Mouse (Mus musculus) kidney, embryonic 15.5 days (tissue): Measurements from ENCODE around the gene Ankdd1a. TPM values are rescaled to one million over a fixed set of nuclear protein-coding genes. Genes with fewer than 3 reads are reported as not detected.

Source experiments
- ATAC-seq: fragments of 200-750 bp; cut with Nextera tagmentation; replicated peaks from 2 replicates; pipeline ENCODE4 v1.8.0; 2017; ENCODE audit warnings: moderate TSS enrichment; ENCODE audit not compliant: low FRiP score
- H3K27ac ChIP-seq: fragments of 300-500 bp; sonication (generic); 2 replicates; pipeline ENCODE4 v1.5.1; 2015; ENCODE audit warnings: mild to moderate bottlenecking, inconsistent platforms
- H3K27me3 ChIP-seq: fragments of 300-500 bp; sonication (generic); 2 replicates; pipeline ENCODE4 v1.6.1; 2015; ENCODE audit warnings: inconsistent platforms
- H3K36me3 ChIP-seq: fragments of 300-500 bp; sonication (generic); 2 replicates; pipeline ENCODE4 v1.6.1; 2015; ENCODE audit warnings: inconsistent platforms
- H3K4me1 ChIP-seq: fragments of 300-500 bp; sonication (generic); 2 replicates; pipeline ENCODE4 v1.6.1; 2015; ENCODE audit warnings: inconsistent platforms
- H3K4me2 ChIP-seq: fragments of 300-500 bp; sonication (generic); 2 replicates; pipeline ENCODE4 v1.6.1; 2015; ENCODE audit warnings: moderate library complexity, mild to moderate bottlenecking, inconsistent platforms
- H3K4me3 ChIP-seq: fragments of 300-500 bp; sonication (generic); replicated peaks from 2 replicates; pipeline ENCODE4 v1.5.1; 2015; ENCODE audit warnings: mild to moderate bottlenecking, inconsistent platforms
- H3K9ac ChIP-seq: fragments of 300-500 bp; sonication (generic); 2 replicates; pipeline ENCODE4 v1.6.1; 2015; ENCODE audit warnings: mild to moderate bottlenecking, inconsistent platforms
- H3K9me3 ChIP-seq: fragments of 300-500 bp; sonication (generic); replicated peaks from 2 replicates; pipeline ENCODE4 v1.6.1; 2016; ENCODE audit warnings: inconsistent platforms
- WGBS: fragments of 180-500 bp; shearing (Covaris S2); methylation state at CpG from one replicate; pipeline ENCODE4 v1.1.7; 2015; ENCODE audit warnings: mixed read lengths; 5-methylcytosine and 5-hydroxymethylcytosine counted together
- polyA plus RNA-seq: library from polyadenylated mRNA; unstranded; fragments of >200 nt; fragmentation: Nextera tagmentation; extraction: Ambion mirVana; gene quantifications from 2 replicates; pipeline ENCODE4 v1.2.1, GENCODE M21; 2015

Ankdd1a gene
- polyA plus RNA-seq, 1 experiment from 2014 or later: not detected

DNA sequence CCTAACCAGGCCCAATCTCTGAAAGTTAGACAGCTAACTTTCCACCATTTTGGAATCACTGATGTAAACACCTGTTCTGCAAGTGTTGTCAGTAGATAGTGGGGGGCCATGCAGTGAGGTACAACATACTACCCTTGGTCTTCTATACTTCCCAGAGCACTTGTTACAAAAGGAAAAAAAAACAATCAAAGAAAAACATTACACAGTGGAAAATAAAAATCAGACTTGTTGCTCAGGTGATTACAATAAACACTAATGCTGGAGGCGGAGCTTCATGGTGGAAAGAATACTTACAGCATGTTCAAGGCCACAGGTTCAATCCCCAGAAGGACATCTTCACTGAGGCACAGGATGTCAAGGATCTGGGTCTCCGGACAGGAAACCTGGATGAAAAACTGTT lies 32.7 kb upstream of the Ankdd1a start:
- Histone ChIP-seq H3K4me1 (peaks cover 53% of the 10 kb centered on the region), H3K27ac (no peak overlapping the region), H3K4me3 (no peak overlapping the region), H3K9ac (no peak overlapping the region), H3K36me3 (peaks cover 24% of the 10 kb centered on the region), H3K27me3 (no peaks in the 10 kb centered on the region), H3K9me3 (no peaks in the 10 kb centered on the region), H3K4me2 (no peak overlapping the region)
- no peak for ATAC-seq
- WGBS: 95% methylated on average over 2 of the region's 2 CpGs

- WGBS: 77% methylated on average over 5 of the region's 5 CpGs
- peaks cover 19% of the 10 kb centered on the region for H3K36me3 ChIP-seq
These were observed 32.1 kb upstream of the Ankdd1a start for GRCm38 (mm10) chr9:65552141-65552540.

DNA sequence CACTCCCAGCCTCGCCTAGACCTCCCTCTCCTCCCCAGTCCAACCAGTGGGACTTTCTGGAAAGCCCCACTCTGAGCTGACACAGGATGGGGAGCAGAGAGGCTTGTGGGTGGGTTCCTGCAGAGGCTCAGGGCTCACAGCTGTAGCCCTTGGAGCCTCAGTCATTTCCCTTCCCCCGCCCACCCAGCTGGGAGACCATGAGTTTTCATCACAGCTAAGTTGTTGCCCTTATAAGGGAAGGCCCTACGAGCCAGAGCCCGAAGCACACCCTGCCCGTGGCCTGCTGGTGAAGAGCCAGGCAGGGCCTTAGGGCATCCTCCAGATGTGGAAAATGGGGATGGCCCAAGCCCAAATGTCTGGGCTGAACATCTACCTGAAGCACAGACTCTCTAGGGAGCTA lies 31.0 kb upstream of the Ankdd1a start:
- H3K27ac ChIP-seq: peak overlapping the region; percentile 96
- H3K4me1 ChIP-seq: peaks cover 57% of the 10 kb centered on the region
- no peaks in the 10 kb centered on the region for H3K9me3 ChIP-seq
- H3K4me2 ChIP-seq: 0 out of 2 replicates have a peak overlapping the region, but pooled peaks have one; percentile 7
- 12% methylated on average over 5 of the region's 5 CpGs for WGBS
- peaks cover 8% of the 10 kb centered on the region for H3K36me3 ChIP-seq
- H3K9ac ChIP-seq: no peak overlapping the region
- no peaks in the 10 kb centered on the region for H3K27me3 ChIP-seq
- H3K4me3 ChIP-seq: no peak overlapping the region
- peak; percentile 78 for ATAC-seq

More at GRCm38 (mm10) chr9:65552141-65552540, 32.1 kb upstream of the Ankdd1a start:
- Histone ChIP-seq H3K4me3 (no peak overlapping the region), H3K4me1 (peaks cover 54% of the 10 kb centered on the region), H3K9me3 (no peaks in the 10 kb centered on the region), H3K27ac (peak overlapping the region; percentile 96; the same call in 1 of the 2 replicates), H3K9ac (no peak overlapping the region), H3K4me2 (no peak overlapping the region), H3K27me3 (no peaks in the 10 kb centered on the region)
- no peak for ATAC-seq

GRCm38 (mm10) chr9:65550079-65550831 lies 30.3 kb upstream of the Ankdd1a start:
- 33% methylated on average over 7 of the region's 7 CpGs for whole genome bisulfite sequencing
- H3K4me1 ChIP-seq: peaks cover 56% of the 10 kb centered on the region
- no peaks in the 10 kb centered on the region for H3K9me3 ChIP-seq
- H3K36me3 ChIP-seq: peaks cover 4% of the 10 kb centered on the region; the same call in 1 of the 2 replicates
- H3K9ac ChIP-seq: no peak overlapping the region
- peak overlapping the region; percentile 96 for H3K27ac ChIP-seq
- no peak for ATAC-seq
- H3K4me3 ChIP-seq: no peak overlapping the region
- H3K27me3 ChIP-seq: no peaks in the 10 kb centered on the region
- 0 out of 2 replicates have a peak overlapping the region, but pooled peaks have one; percentile 7 for H3K4me2 ChIP-seq

GRCm38 (mm10) chr9:65549643-65550042 lies 29.6 kb upstream of the Ankdd1a start:
- Histone ChIP-seq H3K9me3 (no peaks in the 10 kb centered on the region), H3K4me3 (no peak overlapping the region), H3K36me3 (peaks cover 4% of the 10 kb centered on the region; the same call in 1 of the 2 replicates), H3K4me2 (no peak overlapping the region), H3K9ac (no peak overlapping the region), H3K4me1 (peaks cover 50% of the 10 kb centered on the region), H3K27me3 (no peaks in the 10 kb centered on the region), H3K27ac (peak overlapping the region; percentile 96)
- no peak for ATAC-seq
- 81% methylated on average over 5 of the region's 5 CpGs for WGBS

DNA sequence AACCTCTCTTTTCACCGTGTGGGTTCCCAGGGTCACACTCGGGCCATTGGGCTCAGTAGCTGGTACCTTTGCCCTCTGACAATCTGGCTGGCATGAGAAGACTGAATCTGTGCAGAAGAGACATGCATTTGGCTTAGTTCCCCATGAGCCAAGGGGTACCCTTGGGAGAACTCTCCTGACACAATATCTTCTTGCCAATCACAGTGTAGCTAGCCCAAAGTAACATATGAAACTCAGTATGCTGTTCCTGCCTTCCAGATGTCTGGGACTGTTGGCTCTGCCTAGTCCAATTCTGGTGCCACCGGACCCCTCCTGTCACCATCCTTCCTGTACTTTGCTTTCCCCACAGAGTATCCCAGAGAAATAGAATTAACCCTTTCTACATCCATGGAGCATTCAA lies 29.1 kb upstream of the Ankdd1a start:
- no peak for ATAC-seq
- H3K27me3 ChIP-seq: no peaks in the 10 kb centered on the region

DNA sequence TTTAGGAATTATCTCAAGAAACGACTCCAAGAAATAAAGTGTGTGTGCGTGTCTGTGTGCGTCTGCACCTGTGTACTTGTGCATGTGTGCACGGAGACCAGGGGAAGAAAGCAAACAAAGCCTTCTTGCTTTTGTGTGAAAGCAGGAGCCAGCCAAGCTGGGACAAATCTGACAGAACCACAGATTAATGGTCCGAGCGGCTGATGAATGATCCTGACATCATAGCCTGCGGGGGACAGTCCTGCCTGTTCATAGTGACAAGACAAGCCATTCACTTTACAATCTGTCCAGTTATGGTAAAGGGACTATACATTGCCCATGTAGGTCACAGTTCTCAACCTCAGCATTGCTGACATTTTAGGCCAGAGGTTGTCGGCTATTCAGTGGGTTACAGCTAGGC lies 28.3 kb upstream of the Ankdd1a start:
- Histone ChIP-seq H3K36me3 (peaks cover 4% of the 10 kb centered on the region; the same call in 1 of the 2 replicates), H3K27ac (peak overlapping the region; percentile 32; the same call in 1 of the 2 replicates), H3K4me2 (no peak overlapping the region), H3K27me3 (no peaks in the 10 kb centered on the region), H3K4me3 (no peak overlapping the region), H3K4me1 (peaks cover 44% of the 10 kb centered on the region), H3K9me3 (no peaks in the 10 kb centered on the region), H3K9ac (no peak overlapping the region)
- no peak for ATAC-seq
- 45% methylated on average over 8 of the region's 8 CpGs for WGBS

More for the DNA sequence above, 29.1 kb upstream of the Ankdd1a start:
- peaks cover 45% of the 10 kb centered on the region for H3K4me1 ChIP-seq
- H3K9me3 ChIP-seq: no peaks in the 10 kb centered on the region
- H3K4me3 ChIP-seq: no peak overlapping the region
- no peak overlapping the region for H3K9ac ChIP-seq
- peaks cover 4% of the 10 kb centered on the region; the same call in 1 of the 2 replicates for H3K36me3 ChIP-seq
- no peak overlapping the region for H3K27ac ChIP-seq
- WGBS: 76% methylated on average over 3 of the region's 3 CpGs
- no peak overlapping the region for H3K4me2 ChIP-seq

- WGBS: 56% methylated on average over 4 of the region's 4 CpGs
- no peak overlapping the region for H3K4me3 ChIP-seq
- H3K27me3 ChIP-seq: no peaks in the 10 kb centered on the region
- no peaks in the 10 kb centered on the region for H3K9me3 ChIP-seq
- H3K36me3 ChIP-seq: peaks cover 2% of the 10 kb centered on the region; the same call in 1 of the 2 replicates
- H3K4me1 ChIP-seq: peaks cover 44% of the 10 kb centered on the region
- no peak for ATAC-seq
- H3K27ac ChIP-seq: peak overlapping the region; percentile 32; the same call in 1 of the 2 replicates
- H3K9ac ChIP-seq: no peak overlapping the region
- H3K4me2 ChIP-seq: no peak overlapping the region
These were observed 27.9 kb upstream of the Ankdd1a start for GRCm38 (mm10) chr9:65547844-65548243.

GRCm38 (mm10) chr9:65547111-65547510 lies 27.1 kb upstream of the Ankdd1a start:
- Histone ChIP-seq H3K9ac (no peak overlapping the region), H3K4me2 (no peak overlapping the region), H3K9me3 (no peaks in the 10 kb centered on the region), H3K4me1 (peaks cover 44% of the 10 kb centered on the region), H3K27ac (0 out of 2 replicates have a peak overlapping the region, but pooled peaks have one; percentile 6), H3K4me3 (no peak overlapping the region), H3K36me3 (no peaks in the 10 kb centered on the region), H3K27me3 (no peaks in the 10 kb centered on the region)
- no peak for ATAC-seq
- 88% methylated on average over 5 of the region's 5 CpGs for WGBS

DNA sequence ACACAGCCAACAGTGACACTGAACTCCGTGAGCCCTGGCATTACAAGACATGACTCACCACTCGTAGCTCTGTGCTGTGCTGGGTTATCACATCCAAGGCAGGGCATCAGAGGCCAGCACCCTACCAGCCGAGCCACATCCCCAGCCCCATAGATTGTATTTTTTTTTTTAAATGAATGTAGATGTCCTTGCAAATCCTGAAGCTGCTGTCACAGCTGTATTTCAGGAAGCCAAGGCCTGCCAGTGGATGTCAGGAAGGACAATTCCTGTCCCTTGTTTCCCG lies 26.4 kb upstream of the Ankdd1a start:
- Histone ChIP-seq H3K9me3 (no peaks in the 10 kb centered on the region), H3K4me1 (peaks cover 46% of the 10 kb centered on the region), H3K9ac (no peak overlapping the region), H3K4me3 (no peak overlapping the region), H3K4me2 (no peak overlapping the region), H3K36me3 (no peaks in the 10 kb centered on the region), H3K27ac (0 out of 2 replicates have a peak overlapping the region, but pooled peaks have one; percentile 6), H3K27me3 (no peaks in the 10 kb centered on the region)
- no peak for ATAC-seq
- 53% methylated on average over 4 of the region's 4 CpGs for WGBS

DNA sequence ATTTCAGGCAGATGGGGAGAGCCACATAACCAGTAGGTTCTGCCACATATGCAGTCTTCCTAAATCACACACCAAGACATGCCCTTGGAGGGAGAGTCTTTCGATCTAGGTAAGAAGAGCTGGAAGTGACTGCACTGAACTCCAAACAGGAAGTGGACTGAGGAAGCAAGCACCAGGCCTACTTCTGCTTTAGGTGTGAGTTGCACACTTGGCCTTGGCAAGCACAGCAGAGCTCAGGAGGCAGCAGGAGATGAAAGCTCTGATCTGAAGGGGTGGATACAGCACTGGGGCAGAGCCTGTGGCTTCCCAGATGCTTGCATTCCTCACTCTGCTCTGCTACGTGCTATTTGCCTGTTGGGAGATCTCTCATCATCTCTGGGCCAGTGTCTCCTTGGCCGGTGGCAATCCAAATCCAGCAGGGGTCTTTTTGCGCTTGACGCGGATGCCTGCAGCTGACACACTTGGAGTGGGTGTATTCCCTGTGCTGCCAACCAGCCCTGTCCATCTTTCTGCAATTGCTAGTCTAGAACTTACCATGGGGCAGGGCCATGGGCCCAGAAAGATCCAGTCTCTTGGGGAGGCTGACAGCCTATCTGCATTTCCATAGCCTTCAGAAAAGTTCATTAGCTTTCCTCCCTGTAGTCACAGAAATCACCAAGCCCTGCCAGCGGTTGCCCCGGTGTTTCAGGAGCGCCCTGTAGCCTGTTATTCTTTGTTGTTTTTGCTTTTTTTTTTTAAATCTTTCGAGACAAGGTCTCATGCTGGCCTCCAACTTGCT lies 25.8 kb upstream of the Ankdd1a start:
- Histone ChIP-seq H3K4me1 (peaks cover 43% of the 10 kb centered on the region), H3K4me2 (no peak overlapping the region), H3K4me3 (no peak overlapping the region), H3K36me3 (no peaks in the 10 kb centered on the region), H3K9ac (no peak overlapping the region), H3K9me3 (no peaks in the 10 kb centered on the region), H3K27me3 (no peaks in the 10 kb centered on the region), H3K27ac (0 out of 2 replicates have a peak overlapping the region, but pooled peaks have one; percentile 14)
- ATAC-seq: no peak
- 66% methylated on average over 10 of the region's 10 CpGs for WGBS

DNA sequence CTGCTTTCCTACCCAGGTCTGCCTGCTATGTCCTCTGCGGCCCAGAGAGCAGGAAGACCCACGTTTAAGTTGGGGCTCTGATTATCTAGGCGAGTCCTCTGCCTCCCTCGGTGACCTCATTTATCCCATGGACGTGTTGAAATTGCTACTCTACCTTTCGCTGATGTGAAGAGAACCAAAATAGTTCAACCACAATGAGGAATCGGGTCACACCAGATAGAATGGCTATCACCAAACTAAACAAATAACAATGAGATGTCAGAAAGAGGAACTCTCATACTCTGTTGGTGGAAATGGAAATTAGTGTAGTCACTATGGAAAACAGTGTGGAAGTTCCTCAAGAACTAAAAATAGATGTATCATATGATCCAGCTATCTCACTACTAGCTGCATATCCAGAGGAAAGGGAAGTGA lies 22.1 kb upstream of the Ankdd1a start:
- Histone ChIP-seq H3K27ac (peak overlapping the region; percentile 76), H3K9ac (no peak overlapping the region)

More for the DNA sequence above, 22.1 kb upstream of the Ankdd1a start:
- no peak for ATAC-seq
- no peaks in the 10 kb centered on the region for H3K9me3 ChIP-seq
- no peak overlapping the region for H3K4me3 ChIP-seq
- 81% methylated on average over 7 of the region's 7 CpGs for WGBS
- H3K27me3 ChIP-seq: no peaks in the 10 kb centered on the region
- H3K36me3 ChIP-seq: no peaks in the 10 kb centered on the region
- H3K4me2 ChIP-seq: no peak overlapping the region
- H3K4me1 ChIP-seq: peaks cover 19% of the 10 kb centered on the region
